Mouse (Mus musculus) heart, postnatal 14 days (tissue): ENCODE measurements around the gene Mars. TPM values are rescaled to one million over a fixed set of nuclear protein-coding genes. Genes with fewer than 3 reads are reported as not detected.

Experiments used
- DNase-seq, 2 experiments: peaks; one replicate each; pipeline ENCODE4 v3.0.0; 2021 to 2022
- intact Hi-C: fragments of 180-260 bp; cut with DNase I; formaldehyde crosslinking; loops from one replicate; pipeline ENCODE4 v1.15.1; 2025
- long read RNA-seq, 2 experiments: library from polyadenylated mRNA; stranded (forward); transcript quantifications; one replicate each; pipeline ENCODE4 v2.0.0; 2021
- total RNA-seq, 2 experiments: library from RNA; stranded (reverse); gene quantifications; 2 replicates each; pipeline ENCODE4 v1.2.3; 2021

The Mars gene
- 10 to 100 TPM; 39.2 to 45.9 TPM for total RNA-seq
- long read RNA-seq, experiment 1, transcript Mars-201 (21 exons, 2,939 nt): major isoform, 65 of 96 reads
- long read RNA-seq, experiment 1, transcript Mars-206 (22 exons, 2,962 nt): minor isoform, 19 of 96 reads
- long read RNA-seq, experiment 1, partial matches to known transcripts: 5 of 96 reads
- long read RNA-seq, experiment 1, other reads (novel, unspliced or antisense): 6 of 96 reads
- long read RNA-seq, experiment 2, transcript Mars-201 (21 exons, 2,939 nt): major isoform, 58 of 91 reads
- long read RNA-seq, experiment 2, transcript Mars-206 (22 exons, 2,962 nt): minor isoform, 24 of 91 reads
- long read RNA-seq, experiment 2, partial matches to known transcripts: 4 of 91 reads
- long read RNA-seq, experiment 2, other reads (novel, unspliced or antisense): 4 of 91 reads

DNA sequence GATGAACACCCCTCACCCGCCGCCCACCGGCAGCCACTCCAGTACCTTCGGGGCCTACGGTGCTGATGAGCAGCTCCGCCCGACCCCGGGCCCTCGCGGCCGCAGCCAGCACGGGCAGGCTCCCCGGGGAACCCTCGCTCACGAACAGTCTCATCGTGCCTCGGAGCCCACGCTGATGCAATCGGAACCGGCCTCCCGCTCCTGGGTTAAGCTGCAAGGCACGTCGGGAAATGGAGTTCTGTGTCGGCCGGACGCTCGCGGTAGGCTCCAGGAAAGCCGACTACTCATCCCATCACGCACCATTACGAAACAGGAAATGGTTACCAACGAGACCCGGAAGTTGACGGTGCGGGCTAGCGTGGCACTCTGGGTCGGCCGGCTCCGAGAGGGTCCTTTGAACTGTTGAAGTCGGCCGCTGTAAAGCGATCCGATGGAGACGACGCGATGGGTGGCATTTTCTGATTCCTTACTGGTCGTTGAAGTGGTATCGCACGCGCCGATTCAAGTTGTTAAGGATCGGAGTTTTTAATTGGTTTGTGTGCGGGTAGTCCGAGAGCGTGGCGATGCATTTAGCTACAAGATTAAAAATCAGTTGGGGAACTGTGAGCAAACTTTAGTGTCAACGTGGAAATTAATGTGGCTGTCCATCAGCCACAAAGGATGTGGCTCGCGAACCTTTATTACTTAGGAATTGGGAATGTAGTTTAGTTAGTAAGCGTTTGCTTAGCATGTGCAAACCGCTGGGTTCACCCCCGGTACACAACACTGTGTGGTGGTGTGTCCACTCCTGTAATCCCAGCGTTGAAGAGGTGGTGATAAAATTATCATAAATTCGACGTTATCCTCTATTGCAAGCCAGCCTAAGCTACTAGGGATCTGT lies at the start of gene Mars:
TSS of gene Mars (minus strand) at position 311 of the 880 bp plus-strand sequence.
- peak; percentile 92 to 94 for DNase-seq
- intact Hi-C loops: loop anchor here (1.0 to 5.0 kb wide), 3 partner anchors 20 to 189 kb away; partner anchors contain the start of genes Dctn2 and Os9

DNA sequence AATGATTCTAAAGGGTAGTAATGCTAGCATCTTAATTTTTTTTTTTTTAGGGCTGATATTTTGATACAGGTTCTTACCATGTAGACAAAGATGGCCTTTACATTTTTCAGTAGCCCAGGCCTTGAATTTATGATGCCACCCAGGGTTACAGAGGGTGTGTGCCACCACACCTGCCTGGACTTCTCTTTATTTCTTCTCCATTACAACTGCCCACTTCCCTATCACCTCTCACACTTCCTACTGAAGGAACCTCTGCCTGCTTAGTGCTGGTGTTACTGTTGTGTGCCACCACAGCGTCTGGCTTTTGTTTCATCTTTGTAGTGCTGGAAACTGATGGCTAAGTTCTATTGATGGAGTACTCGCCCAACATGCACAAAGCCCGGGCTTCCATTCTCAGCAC lies 49.1 kb upstream of the Mars start:
- no peak for DNase-seq
- intact Hi-C loops: no loop called here

DNA sequence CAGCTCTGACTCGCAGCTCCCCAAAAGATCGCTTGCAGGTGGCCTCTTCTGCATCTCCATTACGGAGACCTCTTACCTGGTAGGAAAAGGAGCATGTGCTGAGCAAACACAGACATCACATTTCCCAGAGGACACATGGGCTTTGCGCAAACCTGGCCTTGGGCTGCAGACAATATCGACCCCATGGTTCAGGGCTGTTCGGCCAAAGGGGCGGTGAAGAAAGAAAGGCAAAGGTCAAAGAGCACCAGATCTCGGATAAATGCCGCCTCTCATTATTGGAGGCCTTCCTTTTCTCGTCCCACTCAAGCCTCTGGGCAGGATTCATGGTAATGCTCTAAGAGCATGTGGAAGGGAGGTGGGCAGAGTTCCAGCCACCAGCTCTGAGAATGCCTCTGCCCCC lies 43.8 kb upstream of the Mars start:
- no peak for DNase-seq
- intact Hi-C loops: no loop called here

DNA sequence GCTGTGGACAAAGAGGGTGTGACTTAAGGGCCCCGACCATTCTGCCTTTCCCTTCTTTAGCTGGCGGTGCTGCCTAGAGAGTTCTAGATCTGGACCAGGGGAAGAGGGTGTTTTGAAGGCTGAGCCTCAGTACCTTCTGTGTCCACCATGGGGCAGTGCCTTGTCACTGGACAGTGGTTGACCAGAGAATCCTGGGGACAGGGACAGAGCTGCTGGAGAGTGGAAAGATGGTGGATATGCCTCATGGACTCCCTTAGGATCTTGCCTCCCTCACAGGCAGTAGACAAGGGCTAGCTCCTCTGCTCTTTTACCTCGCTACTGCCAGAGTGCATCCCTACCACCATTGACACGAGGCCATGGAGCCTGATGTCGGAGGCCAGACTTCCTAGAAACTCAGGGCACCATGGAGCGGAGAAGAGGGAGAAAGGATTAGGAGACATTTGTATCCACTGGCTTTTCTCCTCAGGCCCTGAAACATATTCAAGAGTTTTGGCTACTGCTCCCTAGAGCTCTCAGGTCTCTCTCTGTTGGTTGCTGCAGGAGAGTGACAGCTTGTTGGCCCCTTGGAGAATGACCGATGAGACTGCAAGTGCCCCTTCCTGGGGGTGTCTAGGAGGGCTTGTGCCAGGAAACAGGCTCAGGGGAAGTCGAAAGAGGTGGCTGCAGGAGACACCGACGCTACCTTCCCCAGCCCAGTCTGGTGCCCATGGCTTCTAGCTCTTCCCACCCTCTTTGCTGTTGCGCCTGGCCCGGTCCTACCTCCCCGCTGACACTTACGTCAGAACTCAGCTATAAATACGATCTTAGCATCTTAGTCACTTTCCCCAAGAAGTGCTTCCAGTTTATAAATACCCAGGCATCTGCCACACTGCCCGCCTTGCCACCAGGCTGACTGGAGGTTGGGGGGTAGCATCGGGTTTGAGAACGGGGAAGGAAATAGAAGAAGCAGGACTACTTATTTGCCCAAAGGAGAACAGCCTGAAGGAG lies 42.6 kb upstream of the Mars start, which contains the start of gene Inhbe:
TSS of gene Inhbe (minus strand) at position 503 of the 987 bp plus-strand sequence.
- intact Hi-C loops: loop anchor here (5.0 kb wide), 2 partner anchors 83 to 108 kb away; no protein-coding TSS in a partner anchor
- peak in 1 of 2 experiments; percentile 40 for DNase-seq

DNA sequence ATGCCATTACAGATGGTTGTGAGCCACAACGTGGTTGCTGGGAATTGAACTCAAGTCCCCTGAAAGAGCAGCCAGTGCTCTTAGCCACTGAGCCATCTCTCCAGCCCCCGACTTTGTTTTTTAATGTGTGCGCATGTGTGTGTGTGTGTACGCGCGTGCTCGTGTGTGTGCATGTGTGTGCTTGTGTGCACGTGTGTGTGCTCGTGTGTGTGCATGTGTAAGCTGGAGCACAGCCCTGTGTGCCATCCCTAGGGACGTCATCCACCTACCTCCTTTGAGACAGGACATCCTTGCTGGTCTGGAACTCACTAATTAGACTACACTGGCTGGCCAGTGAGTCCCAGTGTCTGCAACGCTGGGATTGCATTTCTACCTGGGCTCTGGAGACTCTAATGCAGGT lies 41.2 kb upstream of the Mars start:
- intact Hi-C loops: loop anchor here (5.0 kb wide), 2 partner anchors 85 to 110 kb away; no protein-coding TSS in a partner anchor
- DNase-seq: no peak

DNA sequence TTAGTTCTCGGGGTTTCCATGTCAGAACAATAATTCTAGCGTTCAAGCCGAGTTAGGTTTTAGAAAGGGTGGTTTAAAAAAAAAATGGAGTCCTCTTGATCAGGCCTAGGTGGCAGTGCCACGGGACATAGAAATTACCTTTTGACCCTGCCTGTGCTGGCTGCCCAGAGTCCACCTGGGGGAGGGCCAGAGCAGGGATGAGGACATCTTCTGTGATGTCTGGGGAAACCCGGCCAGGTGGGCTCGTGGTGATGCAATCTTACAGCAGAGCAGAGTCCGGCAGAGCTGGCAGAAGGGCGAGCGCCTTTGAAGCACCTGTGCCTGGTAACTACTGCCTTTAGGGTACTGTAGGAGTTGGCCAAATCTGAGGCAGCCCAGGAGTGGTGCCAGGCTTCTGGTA lies 40.6 kb upstream of the Mars start:
- no peak for DNase-seq
- intact Hi-C loops: loop anchor here (5.0 kb wide), 2 partner anchors 85 to 110 kb away; no protein-coding TSS in a partner anchor

DNA sequence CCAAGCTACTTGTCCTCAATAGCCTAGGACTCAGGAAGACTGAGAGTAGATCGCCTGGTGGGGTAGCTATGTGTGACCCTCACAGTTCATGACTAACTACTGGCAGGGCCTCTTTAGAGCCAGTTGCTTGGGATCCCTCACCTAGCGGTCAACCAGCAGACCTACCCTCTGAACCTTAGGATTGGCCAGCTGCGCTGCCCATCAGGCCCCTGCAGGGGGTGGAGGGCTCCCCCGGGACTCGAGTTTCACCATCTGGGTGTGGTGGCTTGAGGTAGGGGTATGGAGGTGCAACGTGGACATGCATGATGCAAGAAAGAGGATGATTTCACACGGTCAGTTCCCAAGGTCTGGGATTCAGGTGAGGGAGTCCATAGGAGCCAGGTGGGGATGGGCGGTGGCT lies 40.1 kb upstream of the Mars start:
- DNase-seq: no peak
- intact Hi-C loops: loop anchor here (5.0 kb wide), 2 partner anchors 86 to 111 kb away; no protein-coding TSS in a partner anchor

DNA sequence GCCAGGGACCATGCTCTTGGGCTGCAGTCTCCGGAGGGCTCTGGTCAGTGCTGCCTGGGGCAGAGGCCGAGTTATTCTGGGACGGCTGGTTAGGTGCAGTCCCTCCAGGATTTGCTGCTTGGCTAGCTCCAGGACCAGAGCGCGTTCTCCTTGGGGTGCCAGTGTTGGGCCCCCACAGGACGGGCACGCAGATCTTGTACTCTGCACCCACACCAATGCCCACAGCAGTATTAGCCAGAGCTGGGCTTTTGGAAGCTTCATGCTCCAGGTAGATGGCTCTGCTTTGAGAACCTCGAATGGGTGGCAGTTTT lies 39.7 kb upstream of the Mars start:
- DNase-seq: no peak
- intact Hi-C loops: loop anchor here (5.0 kb wide), 2 partner anchors 86 to 111 kb away; no protein-coding TSS in a partner anchor

DNA sequence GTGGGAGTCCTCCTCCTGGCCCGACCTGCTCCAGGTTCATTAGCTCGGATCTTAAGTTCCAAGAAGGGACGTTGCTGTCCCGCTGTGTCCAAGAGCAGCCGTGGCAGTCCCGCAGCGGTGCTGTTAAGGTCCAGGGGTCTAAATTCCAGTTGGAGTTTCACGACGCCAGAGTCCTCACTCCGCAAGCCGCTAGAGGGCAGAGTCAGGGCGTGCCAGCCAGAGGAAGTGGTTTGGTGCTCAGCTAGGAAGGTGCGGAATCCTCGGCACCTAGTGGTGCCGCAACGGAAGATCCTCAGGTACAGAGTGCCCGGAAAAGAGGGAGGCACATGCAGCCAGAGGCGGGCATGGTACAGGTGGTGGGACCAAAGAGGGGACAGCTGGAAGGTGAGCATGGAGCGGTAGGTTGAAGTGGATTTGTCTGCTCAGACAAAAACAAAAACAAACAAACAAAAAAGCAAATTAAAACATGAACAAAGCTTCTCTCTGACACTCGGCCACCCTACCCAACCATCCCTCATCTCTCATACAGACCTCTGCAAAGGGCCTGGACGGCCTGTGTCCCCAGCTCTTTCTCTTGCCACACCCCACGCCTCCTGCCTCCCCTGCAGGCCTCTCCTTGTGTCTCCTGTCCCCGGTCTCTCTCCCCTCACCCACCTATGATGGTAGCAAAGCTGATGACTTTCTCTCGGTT lies 39.2 kb upstream of the Mars start:
- intact Hi-C loops: loop anchor here (5.0 kb wide), 2 partner anchors 87 to 112 kb away; no protein-coding TSS in a partner anchor

DNA sequence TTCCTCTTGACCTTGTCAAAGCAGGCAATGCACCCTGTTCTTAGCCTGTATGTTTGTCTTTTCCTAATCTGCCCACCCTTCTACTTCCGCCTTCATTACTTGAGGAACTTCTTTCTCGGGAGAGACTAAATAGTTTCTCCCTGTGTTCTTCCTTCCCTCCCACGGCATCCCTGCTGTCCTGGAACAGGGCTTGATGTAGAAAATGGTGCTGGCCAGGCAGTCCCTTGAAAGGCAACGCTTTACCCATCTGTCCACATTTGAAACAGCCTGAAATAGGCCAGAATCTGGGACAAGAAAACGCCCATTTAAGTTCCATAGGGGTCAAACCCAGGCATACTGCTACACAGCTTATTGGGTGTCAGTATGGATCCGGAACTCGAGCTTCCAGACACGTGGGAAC lies 38.2 kb upstream of the Mars start:
- intact Hi-C loops: loop anchor here (5.0 kb wide), 2 partner anchors 87 to 112 kb away; no protein-coding TSS in a partner anchor
- no peak for DNase-seq

More for the DNA sequence above, 39.2 kb upstream of the Mars start:
- peak; percentile 70 to 79 for DNase-seq

DNA sequence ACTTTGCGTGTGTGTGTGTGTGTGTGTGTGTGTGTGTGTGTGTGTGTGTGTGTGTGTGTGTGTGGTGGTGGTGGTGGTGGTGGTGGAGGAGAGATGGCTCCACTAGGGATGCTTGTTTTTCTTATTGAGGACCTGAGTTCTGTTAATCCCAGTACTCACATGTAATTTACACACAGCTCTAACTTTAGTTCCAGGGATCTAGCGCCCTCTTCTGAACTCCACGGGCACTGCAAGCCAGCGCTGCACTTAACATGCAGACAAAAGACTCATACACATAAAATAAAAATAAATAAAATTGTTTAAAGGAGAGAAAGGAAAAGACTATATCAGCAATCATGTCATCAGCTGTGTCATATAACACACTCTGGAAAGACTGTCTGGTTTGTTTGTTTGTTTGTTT lies 37.4 kb upstream of the Mars start:
- intact Hi-C loops: no loop called here
- no peak for DNase-seq

DNA sequence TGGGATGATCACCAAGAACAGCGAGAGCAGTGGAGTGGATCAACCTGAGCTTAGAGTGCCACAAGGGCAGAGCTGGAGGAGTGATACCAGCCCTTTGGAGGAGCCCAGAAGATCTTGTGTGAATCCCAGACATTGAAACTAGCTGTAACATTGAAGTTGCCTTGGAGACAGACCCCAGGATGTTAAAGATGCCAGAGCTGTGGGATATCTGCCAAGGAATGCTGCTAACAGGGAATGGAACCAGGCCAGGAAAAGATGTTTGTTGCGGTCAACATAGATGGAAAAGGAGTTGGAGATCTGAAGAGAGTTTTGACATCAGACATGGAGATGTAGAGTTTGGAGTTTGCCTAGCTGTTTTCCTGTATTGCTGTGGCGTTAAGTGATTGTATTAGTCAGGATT lies 34.6 kb upstream of the Mars start:
- intact Hi-C loops: no loop called here
- DNase-seq: no peak

DNA sequence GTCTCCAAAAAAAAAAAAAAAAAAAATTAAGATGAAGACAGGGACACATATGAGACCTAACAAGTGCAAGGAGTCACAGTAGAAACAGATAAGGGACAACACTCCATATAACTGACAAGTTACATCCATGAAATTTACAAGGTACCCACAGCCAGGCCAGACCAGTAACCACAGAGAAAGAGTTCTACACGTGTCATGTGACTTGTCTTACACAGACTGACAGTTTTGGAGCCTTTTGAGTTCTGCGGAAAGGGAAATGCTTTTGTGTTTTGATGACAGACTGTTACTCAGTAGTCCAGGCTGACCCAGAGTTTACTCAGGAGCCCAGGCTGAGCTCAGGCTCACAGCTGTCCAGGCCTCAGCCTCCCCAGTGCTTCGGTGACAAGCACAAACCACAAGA lies 31.4 kb upstream of the Mars start:
- no peak for DNase-seq
- intact Hi-C loops: no loop called here

DNA sequence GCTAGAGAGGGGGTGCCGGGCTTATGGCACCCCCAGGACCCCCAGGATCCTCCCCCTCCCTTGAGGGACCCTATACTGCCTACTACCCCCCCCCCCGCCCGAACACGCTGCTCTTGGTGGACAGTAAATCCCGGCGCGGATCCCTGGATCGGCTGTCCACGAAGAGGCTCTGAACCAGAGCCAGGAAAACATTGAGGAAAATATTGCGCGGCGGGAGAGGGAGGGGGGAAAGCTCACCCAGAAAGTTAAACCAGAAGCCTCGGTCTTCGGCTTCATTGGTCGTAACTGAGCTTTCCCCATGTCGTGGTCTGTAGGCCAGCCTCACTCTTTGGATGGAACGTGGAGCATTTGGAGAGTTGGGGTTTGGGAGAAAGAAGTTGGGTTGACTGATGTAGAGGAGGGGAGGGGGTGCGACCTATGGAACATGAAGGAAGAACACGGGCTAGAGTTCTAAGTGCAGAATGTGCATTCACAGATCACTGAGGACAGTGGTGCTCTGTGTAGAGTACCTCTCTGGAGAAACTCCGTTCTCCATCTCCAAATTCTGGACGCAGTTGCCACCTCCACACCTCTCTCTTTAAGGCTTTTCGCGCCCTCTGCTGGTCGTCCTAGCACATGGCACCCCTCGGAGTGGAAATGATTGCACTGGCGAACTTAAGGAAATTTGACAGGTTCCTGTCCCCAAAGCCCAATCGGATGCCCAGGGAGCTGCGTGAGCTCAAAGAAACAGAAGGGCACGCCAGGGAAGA lies 30.5 kb upstream of the Mars start, which contains the start of gene Gli1:
TSS of gene Gli1 (minus strand) at position 84 of the 749 bp plus-strand sequence.
- peak; percentile 84 to 92 for DNase-seq
- intact Hi-C loops: no loop called here

DNA sequence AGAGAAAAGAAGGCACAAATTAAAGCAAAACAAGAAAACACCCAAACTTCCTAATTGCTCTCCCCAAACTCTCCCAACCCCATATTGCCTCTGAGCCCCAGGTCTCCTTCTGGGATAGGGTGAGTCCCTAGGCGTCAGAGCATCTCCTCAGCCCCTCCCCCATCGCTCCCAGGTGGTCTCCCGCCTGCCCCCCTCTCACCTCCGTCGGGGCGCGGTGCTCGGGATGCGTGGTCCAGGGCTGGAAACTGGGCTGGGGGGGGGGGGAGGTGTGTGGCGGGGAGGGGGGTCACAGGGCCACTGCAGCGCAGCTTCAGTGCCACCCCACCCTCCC lies 29.7 kb upstream of the Mars start:
- no peak for DNase-seq
- intact Hi-C loops: no loop called here

DNA sequence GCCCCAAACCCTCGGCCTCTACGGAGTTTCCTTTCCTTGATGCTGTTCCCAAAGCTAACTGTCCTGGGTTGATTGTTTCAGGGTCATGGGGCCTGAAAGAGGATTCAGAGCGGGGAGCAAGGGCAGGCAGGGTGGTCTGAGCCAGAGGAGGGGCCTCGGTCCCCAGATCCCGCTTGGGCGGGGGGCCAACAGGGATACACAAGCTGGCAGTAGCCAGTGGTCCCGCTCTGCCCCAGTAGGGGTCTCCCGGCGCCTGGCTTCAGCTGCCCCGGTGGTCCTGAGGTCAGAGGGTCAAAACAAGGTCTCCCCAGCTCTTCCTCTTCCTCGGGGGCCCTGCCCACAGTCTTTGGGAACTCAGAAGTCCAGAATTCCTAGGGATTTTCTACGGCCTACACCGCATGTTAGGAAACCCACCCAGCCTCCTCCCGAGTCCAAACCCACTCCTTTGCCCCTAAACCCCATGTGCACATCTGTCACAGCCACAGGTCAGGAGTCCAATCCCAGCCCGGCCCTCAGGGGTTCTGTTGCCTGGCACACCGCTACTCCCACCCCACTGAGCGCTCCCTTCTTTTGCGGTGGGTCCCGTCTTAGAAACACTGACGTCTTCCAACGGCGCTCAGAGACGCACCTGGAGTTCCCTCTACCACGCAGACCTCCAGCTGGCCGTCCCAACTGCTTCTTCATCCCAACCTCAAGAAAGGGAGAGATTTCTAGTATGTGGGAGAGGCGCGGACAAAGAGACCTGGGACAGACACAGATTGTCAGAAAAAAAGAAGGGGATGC lies 29.2 kb upstream of the Mars start:
- intact Hi-C loops: no loop called here
- DNase-seq: no peak

DNA sequence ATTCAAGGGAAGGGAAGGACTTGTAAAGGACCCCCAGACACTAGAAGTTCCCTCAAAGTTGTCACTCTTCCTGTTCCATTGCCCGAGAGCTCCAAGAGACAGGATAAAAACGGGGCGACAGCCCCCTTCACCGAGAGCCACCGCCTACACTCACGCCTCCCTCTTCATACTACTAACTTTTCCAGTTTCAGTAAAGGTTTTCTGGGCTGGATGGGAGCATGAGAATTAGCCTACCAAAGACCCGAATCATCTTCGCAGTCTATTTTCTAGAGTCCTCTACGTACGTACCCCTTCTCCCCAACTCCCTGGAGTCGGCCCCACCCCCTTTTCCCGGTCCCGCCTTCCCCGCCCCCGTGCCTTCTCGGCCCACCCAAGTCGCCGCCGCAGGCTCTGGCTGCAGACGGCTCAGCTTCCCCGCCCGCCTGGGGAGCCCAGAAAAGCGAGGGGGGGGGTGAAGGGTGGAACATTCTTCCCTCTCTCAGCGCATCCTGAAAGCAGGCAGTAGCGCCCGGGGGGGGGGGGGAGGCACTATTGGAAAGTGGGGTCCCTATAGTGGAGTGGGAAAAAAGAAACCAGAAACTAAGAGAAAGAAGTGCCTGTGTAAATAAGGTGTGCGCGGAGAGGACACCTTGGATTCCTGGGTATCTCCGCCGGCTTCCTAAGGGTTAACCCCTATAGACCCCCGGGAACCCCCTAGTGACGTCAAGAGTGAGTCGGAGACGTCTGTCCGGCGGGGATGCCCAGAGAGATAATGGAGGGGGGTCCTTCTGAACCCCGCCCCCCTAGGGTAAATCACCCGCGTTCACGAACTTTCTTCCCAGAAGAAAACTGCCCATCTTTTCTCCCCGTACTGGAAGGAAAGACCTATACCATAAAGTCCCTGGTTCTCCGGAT lies 28.3 kb upstream of the Mars start:
- intact Hi-C loops: no loop called here
- DNase-seq: peak; percentile 69 to 75
